Mouse (Mus musculus): ENCODE measurements around the gene St6gal1.

Gene St6gal1

DNA sequence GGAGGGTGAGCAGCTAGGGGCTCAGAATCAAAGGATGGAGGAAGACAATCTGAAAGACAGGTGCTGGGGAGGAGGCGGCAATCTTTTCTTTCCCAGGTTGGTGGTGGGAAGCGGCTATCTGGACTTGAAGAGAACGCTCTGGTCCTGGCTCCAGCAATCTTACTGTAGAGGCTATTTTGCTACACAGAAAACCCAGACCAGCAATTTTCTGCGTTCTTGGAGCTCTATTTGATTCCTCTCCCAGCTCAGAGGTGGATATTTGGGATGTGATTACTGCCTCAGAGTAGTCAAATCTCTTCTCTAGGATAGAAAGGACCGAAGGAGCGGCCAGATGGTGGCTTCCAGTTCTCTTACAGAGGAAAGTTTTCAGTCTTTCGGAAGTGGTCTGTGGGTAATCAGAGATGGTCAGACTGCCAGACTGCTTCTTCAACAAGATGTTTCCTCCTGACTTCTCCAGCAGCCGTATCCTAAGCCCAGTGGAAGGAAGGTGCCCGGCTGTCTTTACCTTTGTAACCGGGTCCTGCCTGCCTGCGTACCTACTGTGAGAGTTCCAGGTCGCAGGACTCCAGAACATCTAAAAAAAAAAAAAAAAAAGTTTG is 570 bp upstream of the St6gal1 start:
- DNase-seq, result peak in 1 of 2 experiments; percentile 17

DNA sequence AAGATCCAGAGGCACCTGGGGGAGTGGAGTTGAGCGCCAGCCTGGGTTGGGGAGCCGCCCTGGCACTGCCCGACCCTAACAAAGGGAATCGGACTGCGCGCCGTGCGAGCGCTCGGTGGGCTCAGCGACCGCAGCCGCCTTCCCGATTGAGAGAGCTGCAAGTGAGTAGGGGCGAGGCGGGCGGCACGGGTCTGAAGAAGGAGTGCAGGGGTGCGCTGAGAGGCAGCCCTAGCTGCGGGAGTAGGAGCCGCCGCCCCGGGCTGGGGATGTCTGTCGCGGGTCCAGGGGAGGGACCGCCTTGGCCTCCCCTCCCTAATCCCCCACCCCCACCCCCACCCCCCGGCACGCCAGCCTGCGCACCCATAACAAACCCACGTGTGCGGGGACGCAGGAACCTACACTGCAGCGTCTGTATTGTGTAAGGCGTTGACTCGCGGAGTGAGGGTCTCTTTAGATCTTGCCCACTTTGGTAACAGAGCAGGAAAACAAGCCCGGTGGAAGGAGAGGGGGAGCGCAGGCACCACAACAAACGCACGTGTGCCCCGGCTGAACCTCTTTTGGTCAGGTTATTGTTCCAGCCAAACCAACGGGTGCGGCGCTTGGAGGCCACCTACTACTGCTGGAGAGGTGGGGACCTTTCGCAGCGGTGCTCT is 655 bp downstream of the St6gal1 start:
- DNase-seq, result peak; percentile 65

DNA sequence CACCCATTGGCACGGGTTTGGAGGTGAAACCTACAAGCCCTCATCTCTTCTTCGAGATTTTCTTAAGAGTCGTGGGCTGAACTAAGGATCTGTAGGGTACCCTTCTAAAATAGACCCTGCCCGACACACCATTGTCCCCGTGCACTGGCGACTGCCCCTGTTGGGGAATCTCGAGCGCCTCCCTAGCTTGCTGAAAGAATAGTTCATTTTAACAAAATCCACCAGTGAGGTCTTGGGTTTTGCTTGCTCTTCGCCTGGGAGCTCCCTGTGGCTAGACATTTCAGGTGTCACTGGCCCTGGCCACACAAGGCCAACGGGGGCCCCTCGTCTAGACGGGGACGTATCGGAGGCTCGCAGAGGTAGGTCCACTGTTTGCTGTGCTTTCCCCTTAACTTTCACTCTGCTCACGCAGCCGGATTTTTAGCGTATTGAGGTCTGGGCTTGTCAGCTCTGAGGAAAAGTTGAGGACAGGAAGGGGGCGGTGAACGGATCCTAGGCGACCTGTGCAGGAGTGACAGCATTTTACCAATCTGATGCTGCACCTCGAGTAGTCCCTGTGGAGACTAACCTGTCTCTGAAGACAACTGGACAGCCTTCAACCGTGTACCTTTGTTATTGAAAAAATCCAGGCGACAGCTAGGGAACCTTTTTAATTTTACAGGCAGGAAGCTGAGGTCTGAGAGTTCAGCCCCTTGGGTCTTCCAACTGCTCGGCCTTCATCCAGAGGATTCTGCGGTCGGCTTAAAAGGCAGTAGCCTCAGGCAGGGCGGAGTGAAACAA is 1.5 kb downstream of the St6gal1 start:
- DNase-seq, result peak; percentile 54 to 56

DNA sequence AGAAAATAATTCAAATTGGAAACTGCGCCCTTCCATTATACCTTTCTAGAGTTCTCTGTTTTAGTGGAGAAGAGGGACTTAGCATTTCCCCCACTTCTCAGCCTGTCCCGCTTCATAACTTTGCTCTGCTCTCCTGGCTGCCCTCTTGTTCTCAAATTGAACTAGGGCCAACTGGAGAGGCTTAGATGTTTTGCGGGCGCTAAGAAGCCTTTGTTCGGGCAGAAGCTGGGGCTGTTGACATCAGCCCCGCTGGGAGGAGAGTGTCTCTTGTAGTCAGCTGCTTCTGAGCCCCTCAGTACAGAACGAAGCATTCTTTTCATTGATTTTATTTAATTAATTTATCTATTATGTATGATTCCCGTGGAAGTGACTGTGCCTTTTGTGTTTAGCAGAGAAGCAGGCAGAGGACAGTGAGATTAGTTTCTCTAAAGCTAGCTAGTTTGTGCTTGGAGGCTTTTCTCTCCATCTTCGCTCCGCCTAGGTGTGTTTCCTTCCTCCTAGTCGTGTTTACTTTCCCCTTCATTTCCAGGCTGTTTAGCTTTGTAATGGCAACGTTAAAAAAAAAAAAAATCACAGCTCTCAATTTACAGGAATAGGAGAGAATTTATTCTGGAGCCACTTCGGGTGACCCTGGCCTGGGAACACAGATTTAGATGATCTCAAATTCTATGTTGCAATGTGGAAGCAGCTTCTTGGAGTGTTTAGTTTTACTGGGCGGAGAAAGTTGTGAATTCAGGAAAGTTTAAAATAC is 2.2 kb downstream of the St6gal1 start:
- peak; percentile 20 to 26 for DNase-seq

DNA sequence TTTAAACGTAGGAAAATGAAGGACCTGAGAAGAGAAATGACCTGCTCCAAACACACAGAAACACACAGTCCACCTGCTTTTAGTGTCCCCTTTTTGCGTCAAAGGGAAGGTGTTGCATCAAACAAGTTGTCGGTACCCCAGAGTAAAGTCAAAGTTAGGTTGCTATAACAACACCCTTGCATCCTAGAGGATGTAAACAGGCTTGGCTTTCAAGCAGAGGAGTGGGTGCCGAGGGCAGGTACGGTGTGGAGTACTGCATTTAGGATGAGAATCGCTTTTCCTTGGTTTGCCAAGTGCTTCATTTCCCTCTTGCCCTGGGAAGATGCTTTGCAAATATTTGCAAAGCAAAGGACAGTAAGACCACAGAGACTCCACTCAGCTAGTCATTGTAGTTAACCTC is 3.3 kb downstream of the St6gal1 start:
- no peak for DNase-seq

DNA sequence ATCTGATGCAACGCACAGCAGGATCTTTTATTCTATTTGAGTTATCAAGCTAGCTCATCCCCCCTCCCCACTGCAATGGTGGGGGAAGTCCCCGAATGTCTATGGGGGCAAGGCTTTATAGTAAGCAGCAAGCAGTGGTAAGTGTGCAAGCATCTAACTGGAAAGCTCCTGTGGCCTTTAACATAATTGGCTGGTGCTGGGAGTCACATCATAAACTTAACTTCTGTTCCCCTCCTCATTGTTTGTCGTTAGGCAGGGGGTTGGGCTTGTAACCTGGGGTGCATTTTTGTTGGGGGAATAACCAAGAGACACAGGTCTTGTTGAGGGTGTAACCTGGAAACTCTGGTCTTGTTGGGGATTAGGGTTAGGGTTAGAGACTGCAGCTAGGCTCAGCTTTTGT is 3.9 kb downstream of the St6gal1 start:
- peak in 1 of 2 experiments; percentile 7 for DNase-seq

DNA sequence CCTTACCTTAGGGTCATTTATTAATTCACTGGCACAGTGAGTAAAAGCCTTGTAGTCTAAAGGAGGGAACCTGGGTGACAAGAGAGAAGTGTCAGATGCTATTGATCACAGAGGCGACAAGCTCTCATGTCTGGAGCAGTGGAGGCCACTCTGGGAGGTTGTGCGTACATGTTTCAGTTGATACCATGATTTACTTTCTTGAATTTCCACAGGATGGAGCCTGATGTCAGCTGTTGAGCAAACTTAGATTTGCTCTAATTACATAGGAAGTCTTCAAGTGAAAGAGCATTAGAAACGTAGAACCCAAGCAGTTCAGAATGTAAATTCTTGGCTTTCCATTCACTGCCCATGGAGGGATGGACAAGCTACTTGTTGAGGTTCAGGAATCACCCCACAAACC is 5.4 kb downstream of the St6gal1 start:
- DNase-seq, result no peak

DNA sequence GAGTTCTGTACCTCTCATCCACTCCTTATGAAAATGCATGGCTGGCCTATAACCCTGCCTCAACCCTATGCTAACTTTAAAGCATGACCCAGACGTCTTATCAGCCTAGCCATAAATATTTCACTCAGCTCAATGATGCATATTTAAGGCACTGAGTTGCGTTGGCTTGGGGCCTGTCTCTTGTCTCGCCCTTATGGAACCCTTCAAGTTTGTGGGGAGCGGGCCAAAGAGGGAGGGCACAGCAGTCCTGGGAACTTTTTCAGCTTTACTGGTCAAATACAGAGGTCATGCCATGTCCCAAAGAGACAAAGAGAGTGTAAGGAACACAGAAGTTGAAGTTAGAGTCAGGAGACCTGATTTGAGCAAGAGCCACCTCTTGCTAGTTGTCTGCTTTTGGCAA is 6.6 kb downstream of the St6gal1 start:
- DNase-seq, result no peak

DNA sequence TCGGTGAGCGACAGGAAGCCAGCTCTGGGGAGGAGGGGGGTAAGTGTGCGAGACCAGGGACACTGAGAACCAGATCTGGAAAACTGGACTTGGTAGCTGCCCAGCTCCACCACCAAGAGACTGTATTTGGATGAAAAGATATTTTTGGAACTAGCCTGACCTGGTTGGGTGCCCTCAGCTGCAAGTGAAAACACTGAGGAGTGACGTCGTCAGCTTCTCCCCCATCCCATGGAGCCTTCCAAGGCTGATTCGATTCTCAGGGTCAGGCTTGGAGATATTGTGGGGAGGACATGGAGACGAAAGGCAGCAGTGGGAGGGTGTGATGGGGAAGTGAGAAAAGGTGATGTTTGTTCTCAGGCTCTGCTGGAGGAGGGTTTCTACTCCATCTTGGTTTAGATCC is 8.2 kb downstream of the St6gal1 start:
- peak; percentile 34 to 39 for DNase-seq

DNA sequence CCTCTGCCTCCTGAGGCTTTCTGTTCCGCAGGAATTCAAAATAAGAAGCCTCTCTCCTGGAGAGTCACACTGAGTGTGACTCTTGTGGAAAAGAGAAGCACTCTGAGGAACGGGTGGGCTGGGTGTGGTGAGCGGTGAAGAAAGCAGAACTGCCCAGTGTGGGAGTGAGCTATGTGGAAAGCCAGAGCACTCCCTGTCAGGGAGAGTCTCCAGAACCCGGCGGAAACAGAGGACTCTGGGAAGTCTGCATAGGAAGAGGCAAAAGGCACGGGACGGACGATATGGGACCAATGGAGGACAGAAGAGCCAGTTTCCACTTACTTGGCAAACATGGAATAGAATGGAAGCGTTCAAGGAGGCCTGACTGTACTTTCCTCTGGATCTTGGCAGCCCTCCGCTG is 9.0 kb downstream of the St6gal1 start:
- peak; percentile 56 to 61 for DNase-seq

DNA sequence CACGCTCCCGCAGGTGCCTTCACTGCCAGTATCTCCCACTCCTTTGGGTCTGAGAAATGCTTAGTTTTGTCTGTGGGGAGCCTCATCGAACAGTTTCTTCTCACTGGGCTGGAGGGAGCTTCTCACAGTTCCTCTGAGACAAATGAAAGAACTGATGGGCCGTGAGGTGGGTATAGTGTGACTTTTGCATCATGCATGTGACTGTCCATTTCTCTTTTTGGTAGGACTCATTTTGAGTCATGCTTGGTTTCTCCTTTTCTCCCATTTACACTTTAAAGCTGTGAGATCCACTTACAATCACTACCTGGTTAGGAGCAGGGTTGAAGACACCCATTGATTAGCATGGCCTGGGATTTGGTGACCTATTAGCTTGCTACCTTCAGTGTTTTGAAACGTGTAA is 10.0 kb downstream of the St6gal1 start:
- DNase-seq, result peak; percentile 32 to 38

DNA sequence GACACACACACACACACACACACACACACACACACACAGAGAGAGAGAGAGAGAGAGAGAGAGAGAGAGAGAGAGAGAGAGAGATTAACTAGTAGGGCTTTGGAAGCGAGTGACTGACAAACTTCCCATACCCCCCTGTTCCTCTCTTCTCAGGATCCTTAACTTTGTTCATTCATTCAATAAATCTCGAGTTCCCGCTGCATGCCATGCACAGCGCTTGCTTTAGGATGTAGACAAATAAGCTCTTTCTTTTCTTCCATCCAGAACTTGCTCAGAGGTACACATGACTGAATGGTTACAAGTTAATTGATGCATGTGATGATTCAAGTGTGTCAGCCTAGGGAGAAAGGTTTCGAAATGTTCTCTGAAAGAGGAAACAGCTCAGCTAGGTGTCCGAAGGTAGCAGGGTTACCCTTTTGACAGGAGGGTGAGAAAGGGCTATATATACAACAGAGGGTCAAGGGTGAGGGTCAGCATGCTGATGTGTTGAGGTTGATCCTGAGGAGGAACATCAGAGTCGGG is 10.7 kb downstream of the St6gal1 start:
- peak; percentile 41 for DNase-seq

DNA sequence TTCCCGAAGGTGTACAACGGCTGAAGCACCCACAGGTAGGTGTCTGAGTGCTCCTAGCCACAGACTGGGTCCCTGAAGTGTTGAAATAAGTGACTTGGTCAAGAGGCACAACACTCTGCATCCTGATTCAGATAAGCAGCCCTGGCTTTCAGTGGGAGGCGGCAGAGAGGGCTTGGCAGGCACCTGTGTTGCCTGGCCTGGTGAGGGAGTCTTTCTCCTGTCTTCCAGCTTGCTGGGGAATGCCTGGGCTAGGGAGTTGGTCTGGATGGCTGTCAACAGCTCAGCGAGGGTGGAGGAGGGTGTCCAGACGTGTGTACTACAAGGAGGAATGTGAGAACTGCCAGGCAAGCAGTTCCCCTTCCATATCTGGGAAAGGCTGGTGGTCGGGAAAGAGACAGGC is 15.0 kb downstream of the St6gal1 start:
- no peak for DNase-seq

DNA sequence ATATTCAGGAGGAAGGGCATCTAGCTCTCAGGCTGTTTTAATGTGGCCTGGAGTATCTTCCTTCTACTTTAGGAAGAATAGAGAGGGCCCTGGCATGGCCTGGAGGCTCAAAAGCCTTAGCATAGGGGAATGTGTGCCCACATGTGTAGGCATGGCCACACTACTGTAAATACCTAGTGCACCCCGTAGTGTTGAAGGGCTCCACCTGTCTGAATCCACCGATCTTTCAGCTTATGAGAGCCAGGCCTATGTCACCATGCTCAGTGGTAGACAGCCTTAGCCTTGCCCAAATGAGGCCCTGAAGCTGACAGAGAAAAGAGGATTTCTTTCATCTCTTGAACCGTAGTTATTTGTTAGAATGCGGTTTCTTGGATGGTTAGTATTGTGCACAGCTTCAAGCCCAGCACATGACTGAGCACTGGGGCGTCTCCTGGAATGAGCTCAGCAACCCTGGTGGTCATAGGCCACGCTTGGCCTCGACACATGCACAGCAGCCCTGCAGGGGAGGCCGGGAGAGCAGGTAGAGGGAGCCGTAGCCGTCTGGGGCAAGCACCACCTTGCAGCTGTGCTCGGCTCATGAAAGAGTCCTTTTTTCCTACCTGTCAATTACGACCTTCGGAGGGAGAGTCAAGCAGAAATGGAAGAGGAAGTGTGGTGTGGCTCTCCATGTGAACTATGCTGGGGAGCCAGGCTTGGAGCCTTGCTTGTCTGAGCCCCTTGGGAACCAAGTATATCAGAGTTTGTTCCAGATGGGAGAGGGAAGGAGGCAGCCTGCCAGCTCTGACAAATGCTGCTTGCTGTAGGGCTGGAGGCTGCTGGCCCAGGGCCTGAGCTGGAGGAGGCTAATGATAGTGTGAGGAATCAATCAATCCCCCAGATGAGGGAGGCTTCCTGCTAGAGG is 15.8 kb downstream of the St6gal1 start:
- no peak for DNase-seq

DNA sequence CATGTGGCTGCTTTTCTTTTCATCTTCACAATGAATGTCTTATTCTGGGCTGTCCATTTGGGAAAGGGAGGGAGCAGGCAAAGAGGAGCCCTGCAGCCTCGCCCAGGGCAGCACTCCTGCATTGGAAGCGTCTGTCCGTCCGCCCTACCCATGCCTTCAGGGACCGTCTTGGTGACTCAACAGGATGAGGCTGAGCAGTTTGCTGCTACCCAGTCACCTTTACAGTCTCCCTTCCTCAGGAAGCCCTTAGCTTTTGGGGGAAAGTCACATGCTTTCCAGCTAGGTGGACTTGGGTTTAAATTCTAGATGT is 16.4 kb downstream of the St6gal1 start:
- no peak for DNase-seq

DNA sequence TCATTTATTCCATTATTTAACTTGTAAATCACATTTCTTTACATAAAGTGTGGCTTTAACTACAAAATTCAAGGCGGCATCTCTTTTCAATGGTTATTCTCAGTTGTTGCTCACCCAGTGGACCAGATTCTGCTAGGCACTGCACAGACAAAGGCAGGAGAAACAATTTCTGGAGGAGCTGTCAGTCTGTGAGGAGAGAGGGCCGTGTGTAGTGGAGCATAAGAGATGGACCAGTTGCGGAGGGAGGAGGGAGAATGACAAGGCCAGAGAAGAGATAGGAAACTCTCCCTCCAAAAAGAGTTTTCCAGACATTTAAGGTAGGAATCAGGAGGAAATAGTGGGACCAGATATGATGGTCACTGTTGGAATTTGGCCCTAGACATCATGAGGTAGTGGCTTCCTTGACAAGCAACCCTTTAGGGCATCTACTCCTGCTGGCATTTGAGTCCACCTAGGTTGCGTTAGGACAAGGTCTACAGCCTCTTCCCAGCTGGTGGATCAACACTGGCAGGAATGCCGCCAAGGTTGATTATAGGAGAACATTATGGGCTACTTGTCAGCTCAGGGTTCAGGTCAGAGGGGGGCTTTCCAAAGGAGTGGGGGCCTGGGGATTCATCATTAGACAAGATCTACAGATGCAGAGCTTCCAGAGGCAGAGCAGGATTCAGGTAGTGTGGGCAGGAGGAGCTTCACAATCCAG is 19.3 kb downstream of the St6gal1 start:
- no peak for DNase-seq

DNA sequence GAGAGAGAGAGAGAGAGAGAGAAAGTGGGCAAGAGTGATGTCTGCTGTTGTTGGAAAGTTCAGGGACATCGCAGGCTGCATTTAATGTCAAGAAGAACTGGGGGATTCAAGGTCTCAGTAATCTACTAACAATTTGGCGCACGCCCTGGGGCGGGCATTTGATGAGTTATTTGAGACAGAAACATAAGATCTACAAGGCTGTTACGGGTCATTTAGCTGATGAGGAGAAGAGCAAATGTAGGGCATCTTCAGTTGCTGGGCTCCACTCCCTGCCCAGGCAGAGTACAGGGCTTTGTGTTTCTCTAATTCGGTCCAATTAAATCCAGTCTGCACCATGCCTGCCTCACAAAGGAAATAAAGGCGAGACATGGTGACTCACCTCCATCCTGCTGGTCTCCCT is 19.9 kb downstream of the St6gal1 start:
- no peak for DNase-seq

DNA sequence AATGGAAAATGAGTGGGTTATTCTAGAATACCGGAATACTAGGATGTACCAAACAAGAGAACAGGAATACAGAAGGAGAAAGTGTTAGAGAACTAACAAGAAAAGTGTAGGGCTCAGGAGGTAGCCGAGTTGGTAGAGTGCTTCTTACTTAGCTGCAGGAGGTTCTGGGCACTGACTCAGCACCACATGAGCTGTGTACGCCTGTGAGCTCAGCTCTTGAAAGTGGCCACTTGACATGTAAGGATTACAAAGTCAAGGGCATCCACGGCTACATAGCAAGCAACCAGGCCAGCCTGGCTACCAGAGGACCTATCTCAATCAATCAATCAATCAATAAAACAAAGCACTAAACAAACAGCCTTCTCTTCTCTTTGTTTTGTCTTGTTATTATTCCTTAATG is 24.7 kb downstream of the St6gal1 start:
- DNase-seq, result no peak

DNA sequence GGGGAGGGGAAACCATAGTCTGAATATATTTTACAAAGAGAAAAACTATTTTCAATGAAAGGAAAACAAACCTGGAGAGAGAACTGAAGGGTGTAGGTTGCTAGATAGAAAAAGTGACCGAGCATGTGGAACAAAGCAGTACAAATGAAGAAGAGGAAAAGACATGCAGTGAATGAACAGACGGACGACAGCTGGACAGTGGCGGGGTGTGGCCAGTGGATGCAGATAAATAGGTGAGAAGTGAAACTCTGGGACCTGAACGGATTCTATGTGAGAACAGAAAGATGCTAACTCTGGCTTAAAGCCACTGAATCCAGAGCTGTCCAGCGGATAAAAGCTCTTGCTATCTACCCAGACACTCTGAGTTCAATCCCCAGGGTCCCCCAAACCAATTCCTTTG is 25.2 kb downstream of the St6gal1 start:
- no peak for DNase-seq

DNA sequence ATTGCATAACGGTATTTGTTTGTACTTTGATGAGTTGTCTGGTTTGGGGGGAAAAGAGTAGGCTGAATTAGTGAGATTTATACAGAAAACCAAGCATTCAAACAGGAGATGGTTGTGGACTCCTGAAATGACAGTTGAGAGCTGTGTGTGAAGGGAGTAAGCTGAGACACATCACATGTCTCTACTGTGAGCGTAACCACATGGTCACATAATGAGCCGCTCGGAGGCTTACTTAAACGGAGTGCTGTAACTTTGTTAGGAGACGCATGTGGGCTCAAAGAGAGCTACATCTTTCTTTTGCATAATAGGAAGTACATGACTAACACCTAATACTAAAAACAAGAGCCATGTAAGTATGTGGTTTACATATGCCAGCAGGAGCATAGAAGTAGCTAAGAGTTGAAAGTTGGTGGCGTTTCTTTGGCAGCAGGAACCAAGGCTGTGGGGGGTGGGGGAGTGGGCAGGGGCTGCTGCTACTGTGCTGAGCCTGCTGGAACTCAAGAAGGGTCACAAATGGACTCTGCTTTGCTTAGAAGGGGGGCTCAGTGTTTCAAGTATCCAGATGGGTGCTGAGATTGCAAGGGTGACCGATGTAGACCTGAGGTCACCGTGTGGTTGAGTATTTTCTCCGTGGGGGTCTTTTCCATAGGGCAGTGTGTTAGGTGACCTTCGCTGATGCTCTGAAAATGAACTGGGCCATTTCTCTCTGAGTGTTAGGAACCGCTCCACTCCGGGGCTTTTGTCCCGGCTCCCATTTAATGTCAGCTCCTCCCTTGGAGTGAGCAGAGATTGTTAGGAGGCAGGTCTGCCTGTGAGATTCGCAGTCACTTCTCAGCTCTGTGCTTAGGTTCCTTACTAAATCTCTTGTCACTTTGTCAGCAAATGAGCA is 26.3 kb downstream of the St6gal1 start:
- DNase-seq, result no peak

DNA sequence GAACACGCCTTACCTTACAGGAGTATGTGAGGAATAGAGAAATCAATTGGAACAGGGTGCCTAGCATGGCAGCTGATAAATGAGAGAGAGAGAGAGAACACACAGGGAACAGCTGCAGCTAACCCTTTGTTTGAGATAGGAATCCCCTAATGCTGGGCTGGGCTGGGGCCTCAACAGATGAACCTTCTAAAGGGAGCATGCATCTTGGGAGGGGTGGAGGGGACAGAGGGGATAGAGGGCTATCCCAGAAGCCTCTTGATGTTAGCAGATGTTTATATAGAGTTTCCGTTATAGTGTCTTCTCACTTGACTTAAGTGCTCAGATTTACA is 26.9 kb downstream of the St6gal1 start:
- no peak for DNase-seq
